Comparison of ENCODE assay signal across 14 mouse cellular contexts in the genomic region with DNA sequence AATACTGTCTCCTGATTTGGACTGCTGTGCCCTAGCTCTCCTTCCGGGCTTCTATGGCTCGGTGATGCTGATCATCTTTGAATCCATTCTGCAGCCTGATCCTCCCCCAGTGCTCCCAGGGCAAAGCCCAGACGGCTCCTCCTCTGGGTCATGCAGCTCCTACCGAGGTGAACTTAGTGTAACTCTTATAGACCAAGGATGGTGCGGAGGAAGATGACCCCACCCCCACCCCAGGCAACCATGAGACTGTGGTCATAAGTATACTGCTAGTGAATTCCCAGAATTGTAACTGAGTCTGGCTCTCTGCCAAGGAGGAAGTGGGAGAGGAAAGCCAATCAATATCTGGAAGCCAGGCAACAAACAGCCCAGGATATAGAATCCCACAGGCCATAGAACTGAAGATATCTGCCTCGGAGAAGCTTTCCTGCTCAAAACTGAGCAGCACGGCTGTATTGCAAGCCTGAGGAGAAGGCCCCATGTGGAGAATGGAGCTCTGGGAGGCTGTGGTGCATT.
DNase-seq lines count a peak whose midpoint lies in the region; ATAC-seq and TF ChIP-seq lines count a peak whose summit lies in the region.
"Had no signal": no experiment of that assay in that cellular context is flagged by ENCODE, and none has a peak within 500 bp of the region (broad histone marks: within the 10 kb centered on the region; RNA-seq: fewer than 3 reads in every experiment).

No protein-coding gene starts in this region.

- no peak for TF ChIP-seq CTCF in intestine, postnatal 0 days (IDR thresholded peaks at IDR 0.05; ENCODE audit: low read depth)

- 0 out of 2 replicates have a peak overlapping the region, but pooled peaks have one; percentile 33 for H3K27ac ChIP-seq in forebrain, embryonic 14.5 days (ENCODE audit: low read depth, low read length)
- no peak overlapping the region for H3K27ac ChIP-seq in forebrain, embryonic 13.5 days
- no peak overlapping the region for H3K27ac ChIP-seq in intestine, embryonic 15.5 days
- H3K27ac ChIP-seq in intestine, postnatal 0 days (ENCODE audit: low read depth, low read length), result no peak overlapping the region
- no peak overlapping the region for H3K27ac ChIP-seq in midbrain, embryonic 16.5 days (ENCODE audit: low read length)
- no peak overlapping the region for H3K27ac ChIP-seq in midbrain, embryonic 14.5 days (replicated peaks; ENCODE audit: low read depth, low read length)
- H3K27ac ChIP-seq: lung, embryonic 15.5 days had no signal

- 83% methylated on average over 7 of the region's 7 CpGs for WGBS in forebrain, embryonic 14.5 days
- 84% methylated on average over 7 of the region's 7 CpGs for WGBS in forebrain, embryonic 13.5 days
- WGBS in intestine, embryonic 15.5 days, result 72% methylated on average over 7 of the region's 7 CpGs
- 58% methylated on average over 7 of the region's 7 CpGs for WGBS in intestine, postnatal 0 days
- WGBS in midbrain, embryonic 16.5 days, result 70% methylated on average over 7 of the region's 7 CpGs
- 78% methylated on average over 7 of the region's 7 CpGs for WGBS in midbrain, embryonic 14.5 days

- H3K27me3 ChIP-seq in forebrain, embryonic 14.5 days (replicated peaks; ENCODE audit: control insufficient read depth, insufficient read depth, low read length), result no peaks in the 10 kb centered on the region
- no peaks in the 10 kb centered on the region for H3K27me3 ChIP-seq in forebrain, embryonic 13.5 days
- no peaks in the 10 kb centered on the region for H3K27me3 ChIP-seq in intestine, embryonic 15.5 days (replicated peaks)
- H3K27me3 ChIP-seq in intestine, postnatal 0 days (replicated peaks; ENCODE audit: control insufficient read depth, insufficient read depth, low read length), result no peaks in the 10 kb centered on the region
- H3K27me3 ChIP-seq in midbrain, embryonic 16.5 days (ENCODE audit: control insufficient read depth, insufficient read depth, low read depth, low read length), result no peaks in the 10 kb centered on the region
- no peaks in the 10 kb centered on the region for H3K27me3 ChIP-seq in midbrain, embryonic 14.5 days (ENCODE audit: control insufficient read depth, insufficient read depth, low read length)
- H3K27me3 ChIP-seq: lung, embryonic 15.5 days had no signal

- no peaks in the 10 kb centered on the region for H3K9me3 ChIP-seq in forebrain, embryonic 14.5 days (replicated peaks; ENCODE audit: control insufficient read depth, low read length)
- no peaks in the 10 kb centered on the region; the same call in 1 of the 2 replicates for H3K9me3 ChIP-seq in forebrain, embryonic 13.5 days (replicated peaks)
- no peaks in the 10 kb centered on the region for H3K9me3 ChIP-seq in intestine, embryonic 15.5 days
- H3K9me3 ChIP-seq in intestine, postnatal 0 days (ENCODE audit: control insufficient read depth), result no peaks in the 10 kb centered on the region
- H3K9me3 ChIP-seq in midbrain, embryonic 16.5 days (replicated peaks; ENCODE audit: control insufficient read depth, low read length, poor library complexity, severe bottlenecking), result no peaks in the 10 kb centered on the region
- H3K9me3 ChIP-seq in midbrain, embryonic 14.5 days (ENCODE audit: control insufficient read depth, low read length), result no peaks in the 10 kb centered on the region
- H3K9me3 ChIP-seq: lung, embryonic 15.5 days had no signal

- H3K4me2 ChIP-seq in forebrain, embryonic 14.5 days (ENCODE audit: low read length), result no peak overlapping the region
- no peak overlapping the region for H3K4me2 ChIP-seq in forebrain, embryonic 13.5 days
- H3K4me2 ChIP-seq in intestine, embryonic 15.5 days (replicated peaks), result no peak overlapping the region
- no peak overlapping the region for H3K4me2 ChIP-seq in intestine, postnatal 0 days (replicated peaks; ENCODE audit: low read depth)
- H3K4me2 ChIP-seq in midbrain, embryonic 16.5 days (ENCODE audit: low read length), result no peak overlapping the region
- no peak overlapping the region for H3K4me2 ChIP-seq in midbrain, embryonic 14.5 days (ENCODE audit: low read length)
- H3K4me2 ChIP-seq: lung, embryonic 15.5 days had no signal

- H3K4me3 ChIP-seq in forebrain, embryonic 14.5 days (ENCODE audit: low read depth, low read length), result no peak overlapping the region
- no peak overlapping the region for H3K4me3 ChIP-seq in forebrain, embryonic 13.5 days
- no peak overlapping the region for H3K4me3 ChIP-seq in intestine, embryonic 15.5 days (replicated peaks)
- no peak overlapping the region for H3K4me3 ChIP-seq in intestine, postnatal 0 days (ENCODE audit: low read depth, low read length)
- H3K4me3 ChIP-seq in midbrain, embryonic 16.5 days (ENCODE audit: low read depth, low read length), result no peak overlapping the region
- no peak overlapping the region for H3K4me3 ChIP-seq in midbrain, embryonic 14.5 days (replicated peaks; ENCODE audit: low read depth, low read length)
- H3K4me3 ChIP-seq: lung, embryonic 15.5 days had no signal

- no peak for DNase-seq in forebrain, embryonic 14.5 days (ENCODE audit: low spot score)
- no peak for DNase-seq in midbrain, embryonic 14.5 days
- DNase-seq in lung, postnatal 36 days, result peak; percentile 19
- no peak for DNase-seq in cerebellum, adult 11-12 months
- DNase-seq: cerebellum, adult 2 months; gastrocnemius, postnatal 36 days; kidney, postnatal 25 days; thymus, adult 18-20 months had no signal

- H3K4me1 ChIP-seq in forebrain, embryonic 14.5 days (ENCODE audit: control insufficient read depth, insufficient read depth, low read length), result peaks cover 7% of the 10 kb centered on the region; the same call in 1 of the 2 replicates
- peaks cover 22% of the 10 kb centered on the region for H3K4me1 ChIP-seq in forebrain, embryonic 13.5 days
- 0 out of 2 replicates have a peak, but pooled peaks cover 2% of the 10 kb centered on the region for H3K4me1 ChIP-seq in intestine, embryonic 15.5 days (replicated peaks)
- no peaks in the 10 kb centered on the region for H3K4me1 ChIP-seq in intestine, postnatal 0 days (replicated peaks; ENCODE audit: control insufficient read depth, insufficient read depth, low read length)
- H3K4me1 ChIP-seq in midbrain, embryonic 16.5 days (ENCODE audit: control insufficient read depth, insufficient read depth, low read length), result no peaks in the 10 kb centered on the region
- no peaks in the 10 kb centered on the region for H3K4me1 ChIP-seq in midbrain, embryonic 14.5 days (ENCODE audit: control insufficient read depth, insufficient read depth, low read length)

- no peak for ATAC-seq in forebrain, embryonic 14.5 days
- ATAC-seq in forebrain, embryonic 13.5 days, result no peak
- ATAC-seq in intestine, embryonic 15.5 days, result peak; percentile 36
- ATAC-seq in intestine, postnatal 0 days, result no peak
- 0 out of 2 replicates have a peak, but pooled peaks have one; percentile 17 for ATAC-seq in midbrain, embryonic 16.5 days
- ATAC-seq in midbrain, embryonic 14.5 days (ENCODE audit: low FRiP score, low TSS enrichment), result no peak
- ATAC-seq: inflammation-experienced regulatory T-cells, adult 6 months had no signal

- H3K36me3 ChIP-seq in forebrain, embryonic 14.5 days (ENCODE audit: control insufficient read depth, insufficient read depth, low read length), result no peaks in the 10 kb centered on the region
- no peaks in the 10 kb centered on the region for H3K36me3 ChIP-seq in forebrain, embryonic 13.5 days (ENCODE audit: poor library complexity, severe bottlenecking)
- no peaks in the 10 kb centered on the region for H3K36me3 ChIP-seq in intestine, embryonic 15.5 days
- no peaks in the 10 kb centered on the region for H3K36me3 ChIP-seq in intestine, postnatal 0 days (ENCODE audit: control insufficient read depth, insufficient read depth)
- no peaks in the 10 kb centered on the region for H3K36me3 ChIP-seq in midbrain, embryonic 16.5 days (ENCODE audit: control insufficient read depth, insufficient read depth, low read length)
- H3K36me3 ChIP-seq in midbrain, embryonic 14.5 days (ENCODE audit: control insufficient read depth, insufficient read depth, low read length), result no peaks in the 10 kb centered on the region
- H3K36me3 ChIP-seq: lung, embryonic 15.5 days had no signal

- H3K9ac ChIP-seq in forebrain, embryonic 14.5 days (ENCODE audit: low read length), result no peak overlapping the region
- H3K9ac ChIP-seq in forebrain, embryonic 13.5 days, result no peak overlapping the region
- no peak overlapping the region for H3K9ac ChIP-seq in intestine, embryonic 15.5 days
- no peak overlapping the region for H3K9ac ChIP-seq in intestine, postnatal 0 days (ENCODE audit: low read depth, low read length)
- H3K9ac ChIP-seq in midbrain, embryonic 16.5 days (ENCODE audit: low read depth, low read length), result no peak overlapping the region
- no peak overlapping the region for H3K9ac ChIP-seq in midbrain, embryonic 14.5 days (replicated peaks; ENCODE audit: low read length)
- H3K9ac ChIP-seq: lung, embryonic 15.5 days had no signal

Comparison
In these comparisons a context has a peak if more than half of its experiments do, and no peak if none do; other contexts are left out.
1. ATAC-seq: peak in intestine, embryonic 15.5 days (single experiment) and midbrain, embryonic 16.5 days (single experiment); none in forebrain, embryonic 14.5 days (single experiment), forebrain, embryonic 13.5 days (single experiment), intestine, postnatal 0 days (single experiment) and midbrain, embryonic 14.5 days (single experiment).